Mouse (Mus musculus): Measurements from ENCODE around the gene Tia1. TPM values are rescaled to one million over a fixed set of nuclear protein-coding genes. Genes with fewer than 3 reads are reported as not detected.
A peak's percentile ranks its signal among the peaks of the same experiment; 100 is the strongest.

Tia1 gene
- polyA plus RNA-seq, 1 experiment, result 119 TPM

- H3K4me3 ChIP-seq (replicated peaks; ENCODE audit: insufficient read depth, low read depth, low read length), result peak overlapping the region; percentile 43
- H3K27me3 ChIP-seq (ENCODE audit: control insufficient read depth, insufficient read depth, low read length), result no peaks in the 10 kb centered on the region
- TF ChIP-seq CTCF (IDR thresholded peaks at IDR 0.05; ENCODE audit: borderline replicate concordance, insufficient read depth, low read depth, low read length) (no peak), POLR2A (IDR thresholded peaks at IDR 0.05; ENCODE audit: borderline replicate concordance, insufficient read depth, low read length) (no peak)
- DNase-seq, result peak in 1 of 2 experiments; percentile 30
- H3K4me1 ChIP-seq (ENCODE audit: control insufficient read depth, insufficient read depth, low read length), result no peaks in the 10 kb centered on the region; the same call in 1 of the 2 replicates
- H3K27ac ChIP-seq (ENCODE audit: insufficient read depth, low read length), result no peak overlapping the region
Observed at GRCm38 (mm10) chr6:86406306-86406705, 2.3 kb downstream of the Tia1 start.

DNA sequence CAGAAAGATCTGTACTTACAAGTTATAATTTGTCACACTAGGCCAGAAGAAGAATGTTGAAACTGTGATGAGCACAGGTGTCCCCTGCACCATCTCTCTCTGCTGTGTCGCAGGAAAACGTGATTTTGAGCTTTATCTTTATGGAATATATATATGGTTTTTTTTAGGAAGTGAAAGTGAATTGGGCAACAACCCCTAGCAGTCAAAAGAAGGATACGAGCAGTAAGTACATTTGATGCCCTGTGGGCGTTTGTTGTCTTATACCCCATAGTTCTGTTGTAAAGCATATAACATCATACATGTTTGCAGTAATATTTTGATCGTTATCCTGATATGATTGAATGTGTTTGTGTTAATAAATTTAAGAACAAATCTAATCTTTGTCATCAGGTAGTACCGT lies 14.7 kb downstream of the Tia1 start:
- no peak for DNase-seq
- WGBS, result 92% methylated on average over 6 of the region's 6 CpGs

GRCm38 (mm10) chr6:86419239-86419638 lies 15.2 kb downstream of the Tia1 start:
- no peaks in the 10 kb centered on the region for H3K27me3 ChIP-seq (ENCODE audit: control insufficient read depth, insufficient read depth, low read length)
- H3K4me3 ChIP-seq (replicated peaks; ENCODE audit: insufficient read depth, low read depth, low read length), result no peak overlapping the region
- H3K27ac ChIP-seq (ENCODE audit: insufficient read depth, low read length), result no peak overlapping the region
- no peak for TF ChIP-seq CTCF (IDR thresholded peaks at IDR 0.05; ENCODE audit: borderline replicate concordance, insufficient read depth, low read depth, low read length)
- TF ChIP-seq POLR2A (IDR thresholded peaks at IDR 0.05; ENCODE audit: borderline replicate concordance, insufficient read depth, low read length), result no peak
- WGBS, result 85% methylated on average over 3 of the region's 3 CpGs
- DNase-seq, result no peak
- no peaks in the 10 kb centered on the region for H3K4me1 ChIP-seq (ENCODE audit: control insufficient read depth, insufficient read depth, low read length)

More for the DNA sequence above, 14.7 kb downstream of the Tia1 start:
- TF ChIP-seq CTCF (IDR thresholded peaks at IDR 0.05; ENCODE audit: borderline replicate concordance, insufficient read depth, low read depth, low read length) (no peak), POLR2A (IDR thresholded peaks at IDR 0.05; ENCODE audit: borderline replicate concordance, insufficient read depth, low read length) (no peak)
- Histone ChIP-seq H3K4me3 (replicated peaks; ENCODE audit: insufficient read depth, low read depth, low read length) (no peak overlapping the region), H3K27me3 (ENCODE audit: control insufficient read depth, insufficient read depth, low read length) (no peaks in the 10 kb centered on the region), H3K4me1 (ENCODE audit: control insufficient read depth, insufficient read depth, low read length) (no peaks in the 10 kb centered on the region), H3K27ac (ENCODE audit: insufficient read depth, low read length) (no peak overlapping the region)

GRCm38 (mm10) chr6:86420491-86420890 lies 16.5 kb downstream of the Tia1 start:
- TF ChIP-seq CTCF (IDR thresholded peaks at IDR 0.05; ENCODE audit: borderline replicate concordance, insufficient read depth, low read depth, low read length) (0 out of 2 replicates have a peak, but pooled peaks have one; percentile 13), POLR2A (IDR thresholded peaks at IDR 0.05; ENCODE audit: borderline replicate concordance, insufficient read depth, low read length) (no peak)
- H3K4me1 ChIP-seq (ENCODE audit: control insufficient read depth, insufficient read depth, low read length), result no peaks in the 10 kb centered on the region
- no peak for DNase-seq
- H3K4me3 ChIP-seq (replicated peaks; ENCODE audit: insufficient read depth, low read depth, low read length), result no peak overlapping the region
- H3K27ac ChIP-seq (ENCODE audit: insufficient read depth, low read length), result no peak overlapping the region
- no peaks in the 10 kb centered on the region for H3K27me3 ChIP-seq (ENCODE audit: control insufficient read depth, insufficient read depth, low read length)
- WGBS, result 66% methylated on average over 6 of the region's 6 CpGs

- no peaks in the 10 kb centered on the region for H3K4me1 ChIP-seq (ENCODE audit: control insufficient read depth, insufficient read depth, low read length)
- no peak for DNase-seq
- no peaks in the 10 kb centered on the region for H3K27me3 ChIP-seq (ENCODE audit: control insufficient read depth, insufficient read depth, low read length)
- TF ChIP-seq CTCF (IDR thresholded peaks at IDR 0.05; ENCODE audit: borderline replicate concordance, insufficient read depth, low read depth, low read length) (no peak), POLR2A (IDR thresholded peaks at IDR 0.05; ENCODE audit: borderline replicate concordance, insufficient read depth, low read length) (no peak)
- no peak within 1 kb of the TSS for H3K27ac ChIP-seq (ENCODE audit: insufficient read depth, low read length)
- H3K4me3 ChIP-seq (replicated peaks; ENCODE audit: insufficient read depth, low read depth, low read length), result no peak within 1 kb of the TSS
- 100% methylated on average over 1 of the region's 1 CpGs for WGBS
Observed at GRCm38 (mm10) chr6:86426358-86426757, 22.3 kb downstream of the Tia1 start, which contains the start of gene Gm44790. Gene Gm44790 (plus strand): TSS chr6:86426658.

DNA sequence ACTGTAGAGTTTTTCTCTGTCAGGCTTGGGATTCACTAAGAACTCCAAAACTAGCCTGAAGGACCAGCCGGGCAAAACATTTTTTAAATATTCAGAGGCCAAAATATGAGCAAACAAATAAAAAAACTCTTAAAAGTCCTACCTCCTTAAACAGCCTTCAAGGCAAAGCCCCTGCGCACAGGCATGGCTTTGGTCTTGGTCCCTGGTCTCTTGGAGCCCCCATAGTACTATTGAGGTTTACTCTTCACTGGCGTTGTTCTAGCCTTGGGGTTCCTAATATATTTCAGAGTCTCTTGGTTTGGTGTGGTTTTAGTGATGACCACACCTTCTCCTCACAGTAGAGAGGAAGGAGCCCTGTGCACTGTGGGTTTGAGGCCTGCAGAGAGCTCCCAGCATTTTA lies 27.5 kb downstream of the Tia1 start:
- no peak for DNase-seq
- 96% methylated on average over 3 of the region's 3 CpGs for WGBS
- H3K27me3 ChIP-seq (ENCODE audit: control insufficient read depth, insufficient read depth, low read length), result no peaks in the 10 kb centered on the region
- H3K4me3 ChIP-seq (replicated peaks; ENCODE audit: insufficient read depth, low read depth, low read length), result no peak overlapping the region
- TF ChIP-seq POLR2A (IDR thresholded peaks at IDR 0.05; ENCODE audit: borderline replicate concordance, insufficient read depth, low read length) (no peak), CTCF (IDR thresholded peaks at IDR 0.05; ENCODE audit: borderline replicate concordance, insufficient read depth, low read depth, low read length) (no peak)
- no peak overlapping the region for H3K27ac ChIP-seq (ENCODE audit: insufficient read depth, low read length)
- H3K4me1 ChIP-seq (ENCODE audit: control insufficient read depth, insufficient read depth, low read length), result no peaks in the 10 kb centered on the region

- TF ChIP-seq POLR2A (IDR thresholded peaks at IDR 0.05; ENCODE audit: borderline replicate concordance, insufficient read depth, low read length) (no peak), CTCF (IDR thresholded peaks at IDR 0.05; ENCODE audit: borderline replicate concordance, insufficient read depth, low read depth, low read length) (no peak)
- no peak for DNase-seq
- no peaks in the 10 kb centered on the region for H3K27me3 ChIP-seq (ENCODE audit: control insufficient read depth, insufficient read depth, low read length)
- H3K4me3 ChIP-seq (replicated peaks; ENCODE audit: insufficient read depth, low read depth, low read length), result no peak overlapping the region
- no peaks in the 10 kb centered on the region for H3K4me1 ChIP-seq (ENCODE audit: control insufficient read depth, insufficient read depth, low read length)
- WGBS, result 85% methylated on average over 1 of the region's 1 CpGs
- no peak overlapping the region for H3K27ac ChIP-seq (ENCODE audit: insufficient read depth, low read length)
Observed at GRCm38 (mm10) chr6:86433696-86434095, 29.7 kb downstream of the Tia1 start.

GRCm38 (mm10) chr6:86437711-86438110 lies 33.7 kb downstream of the Tia1 start:
- Histone ChIP-seq H3K4me1 (ENCODE audit: control insufficient read depth, insufficient read depth, low read length) (no peaks in the 10 kb centered on the region), H3K27me3 (ENCODE audit: control insufficient read depth, insufficient read depth, low read length) (no peaks in the 10 kb centered on the region), H3K27ac (ENCODE audit: insufficient read depth, low read length) (peak overlapping the region; percentile 40; the same call in 1 of the 2 replicates), H3K4me3 (replicated peaks; ENCODE audit: insufficient read depth, low read depth, low read length) (peak overlapping the region; percentile 74)
- TF ChIP-seq CTCF (IDR thresholded peaks at IDR 0.05; ENCODE audit: borderline replicate concordance, insufficient read depth, low read depth, low read length), result peak; percentile 48; the same call in 1 of the 2 replicates
- TF ChIP-seq POLR2A (IDR thresholded peaks at IDR 0.05; ENCODE audit: borderline replicate concordance, insufficient read depth, low read length), result no peak
- 1% methylated on average over 14 of the region's 14 CpGs for WGBS
- peak in 1 of 2 experiments; percentile 47 for DNase-seq

All from cerebellum, adult 2 months (tissue).